Mouse (Mus musculus) fat pad, adult 2 months (tissue): ENCODE data around the gene Ccdc93.

Experiments
- DNase-seq: peaks from one replicate; pipeline ENCODE4 v3.0.0-alpha.2; 2011; ENCODE audit warnings: low read depth, low spot score; ENCODE audit errors: extremely low read depth

Gene Ccdc93

GRCm38 (mm10) chr1:121444147-121444546 lies 13.3 kb downstream of the Ccdc93 start:
- DNase-seq = no peak

- DNase-seq = no peak
These were observed 16.4 kb downstream of the Ccdc93 start for GRCm38 (mm10) chr1:121447216-121447615.

GRCm38 (mm10) chr1:121448166-121448565 lies 17.3 kb downstream of the Ccdc93 start:
- no peak for DNase-seq

GRCm38 (mm10) chr1:121451009-121451408 lies 20.2 kb downstream of the Ccdc93 start:
- DNase-seq = no peak

- no peak for DNase-seq
These were observed 21.6 kb downstream of the Ccdc93 start for GRCm38 (mm10) chr1:121452498-121452897.

- DNase-seq = no peak
These were observed 22.2 kb downstream of the Ccdc93 start for GRCm38 (mm10) chr1:121453053-121453452.

GRCm38 (mm10) chr1:121454951-121455350 lies 24.1 kb downstream of the Ccdc93 start:
- DNase-seq = no peak

GRCm38 (mm10) chr1:121460077-121460476 lies 29.2 kb downstream of the Ccdc93 start:
- no peak for DNase-seq

GRCm38 (mm10) chr1:121461895-121462294 lies 31.0 kb downstream of the Ccdc93 start:
- DNase-seq = no peak

- no peak for DNase-seq
These were observed 31.8 kb downstream of the Ccdc93 start for GRCm38 (mm10) chr1:121462643-121463042.

GRCm38 (mm10) chr1:121463806-121464205 lies 33.0 kb downstream of the Ccdc93 start:
- DNase-seq = no peak

GRCm38 (mm10) chr1:121466276-121466675 lies 35.4 kb downstream of the Ccdc93 start:
- no peak for DNase-seq

- DNase-seq = no peak
These were observed 37.4 kb downstream of the Ccdc93 start for GRCm38 (mm10) chr1:121468271-121468670.

GRCm38 (mm10) chr1:121471503-121471902 lies 40.7 kb downstream of the Ccdc93 start:
- DNase-seq = no peak

- DNase-seq = no peak
These were observed 46.9 kb downstream of the Ccdc93 start for GRCm38 (mm10) chr1:121477716-121478115.

- peak; percentile 10 for DNase-seq
These were observed 47.6 kb downstream of the Ccdc93 start for GRCm38 (mm10) chr1:121478284-121478980.

GRCm38 (mm10) chr1:121479403-121479802 lies 48.6 kb downstream of the Ccdc93 start:
- no peak for DNase-seq

GRCm38 (mm10) chr1:121483091-121483490 lies 52.2 kb downstream of the Ccdc93 start:
- no peak for DNase-seq

- no peak for DNase-seq
These were observed 56.0 kb downstream of the Ccdc93 start for GRCm38 (mm10) chr1:121486803-121487202.

GRCm38 (mm10) chr1:121490241-121490640 lies 59.4 kb downstream of the Ccdc93 start:
- DNase-seq = no peak

- DNase-seq = no peak
These were observed 66.2 kb downstream of the Ccdc93 start for GRCm38 (mm10) chr1:121497093-121497492.

GRCm38 (mm10) chr1:121508729-121509128 lies 77.9 kb downstream of the Ccdc93 start:
- DNase-seq = no peak
